In the genomic region with DNA sequence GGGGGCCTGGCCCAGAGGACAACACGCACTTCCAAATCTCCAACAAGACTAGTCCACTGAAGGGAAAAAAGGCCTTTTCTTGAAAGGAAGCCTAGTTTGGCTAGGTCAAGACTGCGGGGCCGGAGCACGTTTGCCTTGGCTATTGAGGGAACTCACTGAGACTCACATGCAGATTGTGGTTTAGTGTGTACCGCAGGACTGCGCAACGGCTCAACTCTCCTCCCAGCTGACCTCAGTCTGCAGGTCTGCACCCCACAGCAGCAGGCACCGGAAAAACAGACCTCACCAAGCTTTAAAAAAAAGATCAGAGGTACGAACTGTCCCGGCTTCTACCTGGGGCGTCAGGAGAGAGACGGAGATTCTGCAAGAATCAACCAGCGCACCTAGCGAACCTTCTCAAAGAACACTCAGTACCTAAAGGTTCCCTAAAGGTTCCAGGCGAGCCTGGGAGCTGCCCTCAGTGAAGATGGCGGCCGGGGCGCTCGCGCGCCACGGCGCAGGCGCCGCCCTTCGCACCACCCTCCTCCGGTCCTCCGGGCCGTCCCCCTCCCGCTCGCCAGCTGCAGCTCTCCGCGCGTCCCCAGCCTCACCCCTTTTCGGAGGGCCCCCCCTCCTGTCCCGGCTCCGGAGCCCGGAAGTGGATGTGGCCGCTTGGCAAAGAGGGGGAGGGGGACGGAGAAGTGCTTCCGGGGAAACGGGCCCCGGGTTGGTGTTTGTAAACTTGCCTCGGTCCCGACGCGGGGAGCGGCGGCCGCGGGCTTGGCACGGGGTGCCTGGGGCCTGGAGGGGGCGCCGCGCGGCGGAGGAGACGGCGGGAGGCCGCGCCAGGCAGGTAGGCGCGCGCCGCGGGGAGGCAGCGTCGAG, we compare ENCODE assay signal across 7 mouse cellular contexts. TPM values are rescaled to one million over a fixed set of nuclear protein-coding genes. Genes with fewer than 3 reads are reported as not detected.
DNase-seq lines count a peak whose midpoint lies in the region; ATAC-seq and TF ChIP-seq lines count a peak whose summit lies in the region.

Zfp740 (plus strand) TSS at position 279 of the 864 bp plus-strand sequence.

- H3K27ac ChIP-seq in intestine, postnatal 0 days (ENCODE audit: low read depth, low read length), result peak within 1 kb of the TSS; percentile 100
- peak within 1 kb of the TSS; percentile 97 for H3K27ac ChIP-seq in midbrain, embryonic 12.5 days (replicated peaks)
- H3K27ac ChIP-seq in small intestine, adult 2 months (ENCODE audit: insufficient read depth, low read depth, low read length), result peak within 1 kb of the TSS; percentile 90

- under 1% methylated on average over 52 of the region's 68 CpGs for WGBS in intestine, postnatal 0 days
- WGBS in midbrain, embryonic 12.5 days, result under 1% methylated on average over 50 of the region's 68 CpGs
- under 1% methylated on average over 61 of the region's 68 CpGs for WGBS in small intestine, adult 2 months

- H3K9me3 ChIP-seq in intestine, postnatal 0 days (ENCODE audit: control insufficient read depth), result no peaks in the 10 kb centered on the region
- no peaks in the 10 kb centered on the region for H3K9me3 ChIP-seq in midbrain, embryonic 12.5 days

- peak within 1 kb of the TSS; percentile 81 for H3K4me2 ChIP-seq in intestine, postnatal 0 days (replicated peaks; ENCODE audit: low read depth)
- H3K4me2 ChIP-seq in midbrain, embryonic 12.5 days (replicated peaks), result peak within 1 kb of the TSS; percentile 83

- peak; percentile 39 for TF ChIP-seq POLR2A in small intestine, adult 2 months (IDR thresholded peaks at IDR 0.05; ENCODE audit: low read depth, low read length)

- peaks cover 10% of the 10 kb centered on the region for H3K4me1 ChIP-seq in intestine, postnatal 0 days (replicated peaks; ENCODE audit: control insufficient read depth, insufficient read depth, low read length)
- H3K4me1 ChIP-seq in midbrain, embryonic 12.5 days, result peaks cover 41% of the 10 kb centered on the region
- peaks cover 8% of the 10 kb centered on the region for H3K4me1 ChIP-seq in small intestine, adult 2 months (ENCODE audit: control insufficient read depth, insufficient read depth, insufficient read length, low read length)

- intact Hi-C loops in left cerebral cortex, postnatal 4 days (cut with DNase I), result no loop called here

- peak; percentile 31; the same call in 1 of the 2 replicates for TF ChIP-seq CTCF in intestine, postnatal 0 days (IDR thresholded peaks at IDR 0.05; ENCODE audit: low read depth)
- TF ChIP-seq CTCF in small intestine, adult 2 months (IDR thresholded peaks at IDR 0.05; ENCODE audit: extremely low read depth, insufficient read length, insufficient replicate concordance, low read depth, low read length), result 0 out of 2 replicates have a peak, but pooled peaks have one; percentile 22

- peak within 1 kb of the TSS; percentile 86 for H3K4me3 ChIP-seq in intestine, postnatal 0 days (ENCODE audit: low read depth, low read length)
- H3K4me3 ChIP-seq in midbrain, embryonic 12.5 days, result peak within 1 kb of the TSS; percentile 82
- H3K4me3 ChIP-seq in small intestine, adult 2 months (ENCODE audit: low read depth, low read length), result peak within 1 kb of the TSS; percentile 97

- peaks cover 22% of the 10 kb centered on the region; the same call in 1 of the 2 replicates for H3K36me3 ChIP-seq in intestine, postnatal 0 days (ENCODE audit: control insufficient read depth, insufficient read depth)
- H3K36me3 ChIP-seq in midbrain, embryonic 12.5 days, result peaks cover 25% of the 10 kb centered on the region
- peaks cover 18% of the 10 kb centered on the region for H3K36me3 ChIP-seq in small intestine, adult 2 months (ENCODE audit: control insufficient read depth, insufficient read depth, low read length)

- peak; percentile 97 for ATAC-seq in intestine, postnatal 0 days
- peak; percentile 96 for ATAC-seq in midbrain, embryonic 12.5 days (ENCODE audit: low FRiP score, low read depth)

- peak within 1 kb of the TSS; percentile 99 for H3K9ac ChIP-seq in intestine, postnatal 0 days (ENCODE audit: low read depth, low read length)
- peak within 1 kb of the TSS; percentile 87 for H3K9ac ChIP-seq in midbrain, embryonic 12.5 days (replicated peaks)

- no peaks in the 10 kb centered on the region for H3K27me3 ChIP-seq in intestine, postnatal 0 days (replicated peaks; ENCODE audit: control insufficient read depth, insufficient read depth, low read length)
- no peaks in the 10 kb centered on the region for H3K27me3 ChIP-seq in midbrain, embryonic 12.5 days
- H3K27me3 ChIP-seq in small intestine, adult 2 months (ENCODE audit: control insufficient read depth, insufficient read depth, low read length), result no peaks in the 10 kb centered on the region

- DNase-seq in adrenal gland, adult 8-10 months, result peak; percentile 95
- DNase-seq in embryo, embryonic 9.5 days (ENCODE audit: extremely low spot score), result peak; percentile 98
- no peak for DNase-seq in gonadal fat pad, adult 2 months (ENCODE audit: low read depth)
- DNase-seq in left cerebral cortex, postnatal 4 days, result peak; percentile 99

RNA-seq across cellular contexts. Expression of gene Zfp740, which starts in this region (rescaled TPM):
- total RNA-seq in adrenal gland, adult 8-10 months (2022), result 100 to 1,000 TPM in 1 of 4 experiments, 10 to 100 TPM in 3; 61.9 to 108 (median 86.0) TPM
- 42.2 and 42.7 TPM in 2 replicates for polyA plus RNA-seq in gonadal fat pad, adult 2 months (2012; rRNA removed)
- 14.1 and 16.0 TPM in 2 replicates for polyA plus RNA-seq in intestine, postnatal 0 days (2015; fragmentation: Nextera tagmentation; extraction: Ambion mirVana)
- total RNA-seq in left cerebral cortex, postnatal 4 days (2021), result 10 to 100 TPM; 70.3 to 70.6 TPM
- polyA plus RNA-seq in midbrain, embryonic 12.5 days (2016; fragmentation: Nextera tagmentation; extraction: Ambion mirVana), result 108 and 110 TPM in 2 replicates
- 5.7 and 13.4 TPM in 2 replicates for polyA plus RNA-seq in small intestine, adult 2 months (2012; rRNA removed)
